Mouse (Mus musculus): ENCODE measurements around the gene Ccdc102a.
A peak's percentile ranks its signal among the peaks of the same experiment; 100 is the strongest.
"Not testable (repeated sequence)": the region's sequence is repeated elsewhere in the genome, so short reads cannot be mapped to it uniquely, and the experiment has no call there.

Ccdc102a gene

DNA sequence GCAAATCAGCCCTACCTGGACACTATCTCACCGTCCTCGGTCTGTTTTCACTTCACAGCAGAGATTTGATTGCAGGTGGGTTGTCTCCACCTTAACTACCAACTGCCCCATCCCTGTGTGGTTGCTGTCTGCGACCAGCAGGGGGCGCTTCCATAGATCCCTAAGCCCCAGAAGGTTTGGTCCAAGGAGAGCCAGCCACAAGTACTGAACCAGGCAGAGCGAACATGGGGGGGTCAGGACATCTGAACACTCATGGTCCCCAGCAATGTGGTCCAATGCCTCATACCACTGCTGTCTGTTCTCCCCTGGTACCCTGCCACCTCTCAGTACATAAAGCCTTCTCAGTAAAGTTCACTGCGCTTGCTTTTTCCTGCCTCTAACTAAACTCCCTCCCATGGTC lies 43.5 kb downstream of the Ccdc102a start:
- peak; percentile 74 for DNase-seq (ENCODE audit: low read depth)

DNA sequence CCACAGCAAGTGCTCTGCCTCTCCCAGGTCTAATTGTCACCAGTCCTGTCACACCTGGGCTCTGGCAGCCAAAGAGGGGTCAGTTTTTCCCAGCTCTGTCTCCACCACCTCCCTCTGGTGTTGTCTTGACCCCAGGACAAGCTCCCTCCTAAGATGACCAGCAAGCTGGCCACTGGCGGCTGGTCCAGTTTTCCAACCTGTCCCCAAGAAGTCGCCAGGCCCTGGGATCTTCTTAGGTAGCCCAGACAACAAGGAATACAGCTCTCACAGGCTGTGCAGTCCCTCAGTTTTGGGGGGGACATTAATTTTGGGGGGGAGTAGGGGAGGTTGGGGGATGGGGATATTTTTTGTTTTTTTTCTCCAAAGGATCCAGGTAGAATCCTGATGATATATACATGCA lies 45.3 kb downstream of the Ccdc102a start:
- no peak for DNase-seq (ENCODE audit: low read depth)

- no peak for DNase-seq (ENCODE audit: low read depth)
Measured at GRCm38 (mm10) chr8:94872156-94872555, 45.7 kb downstream of the Ccdc102a start.

GRCm38 (mm10) chr8:94871108-94871894 lies 46.6 kb downstream of the Ccdc102a start:
- DNase-seq (ENCODE audit: low read depth): no peak

GRCm38 (mm10) chr8:94870474-94871107 lies 47.3 kb downstream of the Ccdc102a start:
- DNase-seq (ENCODE audit: low read depth): no peak

DNA sequence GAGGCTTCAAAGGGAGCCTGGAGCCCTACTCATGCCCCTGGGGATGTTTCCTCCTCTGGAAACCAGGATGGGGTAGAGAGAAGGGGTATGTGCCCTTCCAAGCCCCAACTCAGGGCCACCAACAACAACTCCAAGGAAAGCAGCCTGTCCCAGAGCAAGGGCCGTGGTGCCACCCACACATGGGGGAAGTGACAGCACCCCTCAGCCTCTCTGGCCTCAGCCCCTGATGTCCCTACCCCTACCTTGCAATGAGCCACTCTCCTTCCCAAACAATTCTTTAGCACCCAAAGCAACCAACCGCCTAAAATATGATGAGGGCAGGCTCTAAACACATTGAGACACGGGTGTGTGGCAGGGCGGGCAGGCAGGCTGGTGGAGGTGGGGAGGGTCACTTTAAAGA lies 47.9 kb downstream of the Ccdc102a start:
- no peak for DNase-seq (ENCODE audit: low read depth)

DNA sequence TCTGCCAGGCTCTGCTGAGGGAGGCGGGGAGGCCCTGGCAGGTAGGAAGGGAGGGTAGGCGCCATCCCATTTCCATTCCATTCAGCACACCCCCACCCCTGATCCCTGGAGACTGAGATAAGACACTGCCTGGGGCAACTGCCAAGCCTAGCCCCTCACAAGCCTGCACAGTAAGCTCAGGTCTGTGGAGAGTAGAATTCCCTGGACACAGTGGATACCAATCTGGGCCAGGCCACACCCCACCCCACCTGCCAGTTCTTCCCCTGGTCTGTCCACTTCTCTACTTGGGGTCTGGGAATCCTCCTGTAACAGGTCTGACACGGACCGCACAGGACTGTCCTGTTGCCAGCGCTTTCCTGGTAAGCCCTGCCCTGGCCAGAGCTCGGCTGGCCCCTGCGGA lies 48.8 kb downstream of the Ccdc102a start:
- DNase-seq (ENCODE audit: low read depth): no peak

DNA sequence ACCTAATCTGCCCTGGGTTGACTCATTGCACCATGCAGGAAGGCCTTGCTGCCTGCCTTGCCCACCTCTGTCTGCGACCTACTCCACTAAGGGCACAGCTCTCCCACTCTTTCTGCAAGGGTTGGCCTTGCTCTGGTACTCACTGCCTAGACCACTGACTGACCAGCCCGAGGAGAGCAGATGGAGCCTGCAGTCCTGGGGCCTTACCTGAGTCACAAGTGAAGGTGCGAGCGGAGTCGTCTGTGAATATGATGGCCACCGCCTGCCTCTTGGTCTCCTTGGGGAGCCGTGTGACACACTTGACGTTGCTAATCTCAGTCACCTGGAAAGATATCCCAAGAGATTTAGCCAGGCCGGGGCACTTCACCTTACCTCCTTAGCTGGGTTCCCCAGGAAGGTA lies 51.0 kb downstream of the Ccdc102a start:
- DNase-seq (ENCODE audit: low read depth): no peak

DNA sequence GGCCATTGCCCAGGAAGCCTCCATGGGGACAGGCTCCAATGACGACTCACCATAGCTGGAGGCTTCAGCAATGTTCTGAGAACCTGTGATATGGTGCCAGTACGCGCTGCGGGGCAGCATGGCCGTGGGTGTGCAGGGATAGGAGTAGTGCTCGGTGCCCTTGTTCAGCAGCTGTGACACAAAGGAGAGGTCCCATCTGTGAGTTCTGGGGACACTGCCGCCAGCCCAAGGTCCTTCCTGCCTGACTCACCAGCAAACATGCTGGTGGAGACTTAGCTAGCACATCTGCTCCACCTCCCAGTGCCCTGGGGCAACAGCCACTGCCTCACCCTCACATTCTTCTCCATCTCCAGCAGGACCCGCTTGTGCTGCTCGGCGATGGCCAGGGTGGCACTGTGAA lies 52.6 kb downstream of the Ccdc102a start:
- no peak for DNase-seq (ENCODE audit: low read depth)

- no peak for DNase-seq (ENCODE audit: low read depth)
Measured at GRCm38 (mm10) chr8:94863897-94864673, 53.8 kb downstream of the Ccdc102a start.

DNA sequence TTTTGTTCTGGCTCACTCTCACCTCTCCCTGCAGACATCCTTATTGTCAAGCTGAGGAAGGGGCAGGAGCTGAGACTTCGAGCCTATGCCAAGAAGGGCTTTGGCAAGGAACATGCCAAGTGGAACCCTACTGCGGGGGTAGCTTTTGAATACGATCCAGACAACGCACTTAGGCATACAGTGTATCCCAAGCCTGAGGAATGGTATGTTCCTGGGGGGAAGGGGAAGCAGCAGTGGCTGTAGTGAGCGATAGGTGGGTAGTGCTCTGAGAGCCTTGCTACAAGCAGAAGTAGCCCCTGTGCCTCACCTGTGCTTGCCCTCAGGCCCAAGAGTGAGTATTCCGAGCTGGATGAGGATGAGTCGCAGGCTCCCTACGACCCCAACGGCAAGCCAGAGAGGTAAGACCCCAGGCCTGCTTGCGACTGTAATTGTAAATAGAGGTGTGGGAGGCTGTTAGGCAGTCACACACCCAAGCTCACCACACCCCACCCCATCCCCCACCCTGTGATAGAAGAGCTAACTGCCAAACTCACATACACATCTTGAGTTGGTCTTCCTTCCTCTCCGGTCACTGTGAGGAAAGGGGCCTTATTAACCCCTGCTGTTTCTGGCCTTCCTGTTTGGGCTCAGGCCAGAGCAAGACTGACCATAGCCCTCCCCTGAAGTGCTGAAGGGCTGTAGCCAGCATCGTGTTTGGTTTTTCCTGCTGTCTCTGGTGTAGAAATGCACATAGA lies 55.2 kb downstream of the Ccdc102a start:
- DNase-seq (ENCODE audit: low read depth): no peak

- DNase-seq (ENCODE audit: low read depth): peak; percentile 66
Measured at GRCm38 (mm10) chr8:94861352-94861910, 56.5 kb downstream of the Ccdc102a start.

DNA sequence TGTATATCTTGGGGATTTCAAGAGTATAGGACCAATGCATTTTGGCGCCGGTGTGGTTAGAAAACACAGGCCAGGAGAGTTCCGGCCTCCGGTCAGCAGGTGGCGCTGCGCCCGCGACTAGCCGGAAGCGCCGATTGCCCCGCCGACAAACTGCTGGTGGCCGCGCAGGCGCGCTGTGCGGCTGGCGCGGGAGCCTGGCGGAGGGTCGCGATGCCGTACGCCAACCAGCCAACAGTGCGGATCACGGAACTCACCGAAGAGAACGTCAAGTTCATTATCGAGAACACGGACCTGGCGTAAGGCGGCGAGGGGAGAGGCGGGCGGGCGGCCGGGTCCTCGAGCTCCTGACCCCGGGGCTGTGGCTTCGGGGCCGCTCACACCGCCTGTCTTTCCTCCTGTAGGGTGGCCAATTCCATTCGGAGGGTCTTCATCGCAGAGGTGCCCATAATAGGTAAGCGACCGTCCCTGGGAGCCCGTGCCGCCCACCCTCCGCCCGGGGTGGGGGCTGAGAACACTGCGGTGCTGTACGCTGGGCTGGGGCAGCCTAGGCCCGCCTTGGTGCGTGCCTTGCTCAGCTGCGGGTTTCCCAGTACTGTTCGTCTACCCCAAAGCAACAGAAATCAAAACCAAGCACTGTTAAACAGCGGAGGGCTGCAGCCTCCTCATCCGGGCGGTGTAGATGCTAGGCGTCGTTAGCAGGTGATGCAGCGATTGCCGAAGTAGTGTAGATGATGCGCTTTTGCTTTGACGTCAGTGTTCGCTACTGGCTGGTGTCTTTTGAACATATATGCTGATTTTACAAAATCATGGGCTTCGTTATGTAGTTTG lies 60.3 kb downstream of the Ccdc102a start, which contains the start of gene Polr2c:
Polr2c (plus strand) TSS at position 105 of the 828 bp plus-strand sequence.
- DNase-seq (ENCODE audit: low read depth): peak; percentile 79

- DNase-seq (ENCODE audit: low read depth): no peak
Measured at GRCm38 (mm10) chr8:94857011-94857345, 60.9 kb downstream of the Ccdc102a start.

- not testable (repeated sequence) for DNase-seq (ENCODE audit: low read depth)
Measured at GRCm38 (mm10) chr8:94854761-94855160, 63.1 kb downstream of the Ccdc102a start.
